Mouse (Mus musculus) hindbrain, embryonic 11.5 days (tissue): ENCODE data around the gene Prickle2. TPM values are rescaled to one million over a fixed set of nuclear protein-coding genes. Genes with fewer than 3 reads are reported as not detected.

Experiments used
- ATAC-seq: fragments of 200-750 bp; cut with Nextera tagmentation; 2 replicates; pipeline ENCODE4 v1.8.0; 2017; ENCODE audit warnings: mild to moderate bottlenecking, moderate TSS enrichment, moderate library complexity; ENCODE audit not compliant: low FRiP score
- DNase-seq: peaks from one replicate; pipeline ENCODE4 v3.0.0-alpha.2; 2015; ENCODE audit warnings: low spot score
- H3K27ac ChIP-seq: fragments of 300-500 bp; sonication (generic); 2 replicates; pipeline ENCODE4 v1.5.1; 2014; ENCODE audit warnings: mild to moderate bottlenecking, low read depth, low read length
- H3K27me3 ChIP-seq: fragments of 300-500 bp; sonication (generic); 2 replicates; pipeline ENCODE4 v1.6.1; 2014; ENCODE audit warnings: mild to moderate bottlenecking, low read length, moderate library complexity, mixed read lengths; ENCODE audit not compliant: control insufficient read depth, insufficient read depth
- H3K36me3 ChIP-seq: fragments of 300-500 bp; sonication (generic); 2 replicates; pipeline ENCODE4 v1.6.1; 2014; ENCODE audit warnings: mild to moderate bottlenecking, low read length, moderate library complexity, mixed read lengths; ENCODE audit not compliant: control insufficient read depth, insufficient read depth
- H3K4me1 ChIP-seq: fragments of 300-500 bp; sonication (generic); replicated peaks from 2 replicates; pipeline ENCODE4 v1.6.1; 2014; ENCODE audit warnings: low read length, mixed read lengths; ENCODE audit not compliant: control insufficient read depth, insufficient read depth
- H3K4me2 ChIP-seq: fragments of 300-500 bp; sonication (generic); replicated peaks from 2 replicates; pipeline ENCODE4 v1.6.1; 2014; ENCODE audit warnings: mild to moderate bottlenecking, low read depth, low read length
- H3K4me3 ChIP-seq: fragments of 300-500 bp; sonication (generic); 2 replicates; pipeline ENCODE4 v1.5.1; 2014; ENCODE audit warnings: low read depth, low read length
- H3K9ac ChIP-seq: fragments of 300-500 bp; sonication (generic); 2 replicates; pipeline ENCODE4 v1.6.1; 2014; ENCODE audit warnings: low read depth, low read length
- H3K9me3 ChIP-seq: fragments of 300-500 bp; sonication (generic); 2 replicates; pipeline ENCODE4 v1.6.1; 2016; ENCODE audit warnings: low read length; ENCODE audit not compliant: control insufficient read depth
- WGBS: fragments of 180-500 bp; shearing (Covaris S2); extraction: QIAGEN DNeasy Blood & Tissue Kit; methylation state at CpG from one replicate; pipeline ENCODE4 v1.1.7; 2014; 5-methylcytosine and 5-hydroxymethylcytosine counted together
- polyA plus RNA-seq: library from polyadenylated mRNA; unstranded; fragments of >200 nt; fragmentation: Nextera tagmentation; extraction: Ambion mirVana; gene quantifications from 2 replicates; pipeline ENCODE4 v1.2.1, GENCODE M21; 2014

Prickle2 gene
- polyA plus RNA-seq, 1 experiment from 2014 or later: 10.0 TPM

- 80% methylated on average over 5 of the region's 5 CpGs for WGBS
- no peaks in the 10 kb centered on the region for H3K9me3 ChIP-seq
- H3K4me2 ChIP-seq: no peak overlapping the region
- no peak for DNase-seq
- H3K27me3 ChIP-seq: no peaks in the 10 kb centered on the region
- no peaks in the 10 kb centered on the region for H3K36me3 ChIP-seq
- no peak overlapping the region for H3K4me3 ChIP-seq
- no peak overlapping the region for H3K27ac ChIP-seq
- ATAC-seq: no peak
- no peaks in the 10 kb centered on the region for H3K4me1 ChIP-seq
- H3K9ac ChIP-seq: no peak overlapping the region
These were observed 20.2 kb upstream of the Prickle2 start for GRCm38 (mm10) chr6:92726121-92726520.

GRCm38 (mm10) chr6:92724394-92724793, 18.4 kb upstream of the Prickle2 start:
- ATAC-seq (no peak), DNase-seq (no peak)
- Histone ChIP-seq H3K27me3 (no peaks in the 10 kb centered on the region), H3K27ac (no peak overlapping the region), H3K4me2 (no peak overlapping the region), H3K4me1 (no peaks in the 10 kb centered on the region), H3K36me3 (no peaks in the 10 kb centered on the region), H3K9me3 (no peaks in the 10 kb centered on the region), H3K4me3 (no peak overlapping the region), H3K9ac (no peak overlapping the region)
- WGBS: 56% methylated on average over 2 of the region's 2 CpGs

- no peak overlapping the region for H3K27ac ChIP-seq
- no peaks in the 10 kb centered on the region for H3K9me3 ChIP-seq
- ATAC-seq (no peak), DNase-seq (no peak)
- H3K36me3 ChIP-seq: no peaks in the 10 kb centered on the region
- no peak overlapping the region for H3K4me2 ChIP-seq
- no peak overlapping the region for H3K9ac ChIP-seq
- H3K27me3 ChIP-seq: no peaks in the 10 kb centered on the region
- no peak overlapping the region for H3K4me3 ChIP-seq
- H3K4me1 ChIP-seq: no peaks in the 10 kb centered on the region
- 48% methylated on average over 3 of the region's 3 CpGs for WGBS
These were observed 9.9 kb upstream of the Prickle2 start for GRCm38 (mm10) chr6:92715806-92716205.

- no peak overlapping the region for H3K27ac ChIP-seq
- WGBS: 92% methylated on average over 4 of the region's 4 CpGs
These were observed 8.8 kb upstream of the Prickle2 start for GRCm38 (mm10) chr6:92714748-92715147.

GRCm38 (mm10) chr6:92708137-92708536, 2.2 kb upstream of the Prickle2 start:
- DNase-seq (no peak), ATAC-seq (no peak)
- H3K27ac ChIP-seq: no peak overlapping the region
- no peaks in the 10 kb centered on the region for H3K27me3 ChIP-seq
- 0 out of 2 replicates have a peak, but pooled peaks cover 9% of the 10 kb centered on the region for H3K4me1 ChIP-seq
- no peak overlapping the region for H3K4me2 ChIP-seq
- no peak overlapping the region for H3K9ac ChIP-seq
- 69% methylated on average over 4 of the region's 4 CpGs for WGBS
- H3K9me3 ChIP-seq: no peaks in the 10 kb centered on the region
- H3K4me3 ChIP-seq: no peak overlapping the region
- no peaks in the 10 kb centered on the region for H3K36me3 ChIP-seq

More at GRCm38 (mm10) chr6:92714748-92715147, 8.8 kb upstream of the Prickle2 start:
- Histone ChIP-seq H3K27me3 (no peaks in the 10 kb centered on the region), H3K4me3 (no peak overlapping the region), H3K9ac (no peak overlapping the region), H3K4me2 (no peak overlapping the region), H3K9me3 (no peaks in the 10 kb centered on the region), H3K36me3 (no peaks in the 10 kb centered on the region), H3K4me1 (no peaks in the 10 kb centered on the region)
- no peak for DNase-seq
- no peak for ATAC-seq

- WGBS: 2% methylated on average over 38 of the region's 39 CpGs
- peak overlapping the region; percentile 94 for H3K4me2 ChIP-seq
- H3K27me3 ChIP-seq: no peaks in the 10 kb centered on the region
- H3K36me3 ChIP-seq: no peaks in the 10 kb centered on the region
- no peak overlapping the region; the same call in 1 of the 2 replicates for H3K27ac ChIP-seq
- peak overlapping the region; percentile 76 for H3K9ac ChIP-seq
- peak; percentile 61 for DNase-seq
- no peaks in the 10 kb centered on the region for H3K9me3 ChIP-seq
- H3K4me3 ChIP-seq: peak overlapping the region; percentile 71
- 0 out of 2 replicates have a peak, but pooled peaks cover 9% of the 10 kb centered on the region for H3K4me1 ChIP-seq
- peak; percentile 75 for ATAC-seq
These were observed 406 bp downstream of the Prickle2 start for GRCm38 (mm10) chr6:92705353-92706144.

- 26% methylated on average over 9 of the region's 9 CpGs for WGBS
- peak; percentile 43 for DNase-seq
- H3K9ac ChIP-seq: no peak overlapping the region
These were observed 1.1 kb downstream of the Prickle2 start for GRCm38 (mm10) chr6:92704810-92705209.

GRCm38 (mm10) chr6:92699491-92700209, 6.3 kb downstream of the Prickle2 start:
- H3K27ac ChIP-seq: no peak overlapping the region
- H3K27me3 ChIP-seq: no peaks in the 10 kb centered on the region
- ATAC-seq (no peak), DNase-seq (peak; percentile 45)
- no peak overlapping the region for H3K4me3 ChIP-seq
- 0 out of 2 replicates have a peak, but pooled peaks cover 5% of the 10 kb centered on the region for H3K4me1 ChIP-seq
- no peaks in the 10 kb centered on the region for H3K9me3 ChIP-seq
- H3K4me2 ChIP-seq: no peak overlapping the region
- no peak overlapping the region for H3K9ac ChIP-seq
- H3K36me3 ChIP-seq: no peaks in the 10 kb centered on the region
- WGBS: 18% methylated on average over 3 of the region's 3 CpGs

More at GRCm38 (mm10) chr6:92704810-92705209, 1.1 kb downstream of the Prickle2 start:
- no peak for ATAC-seq
- Histone ChIP-seq H3K4me3 (peak overlapping the region; percentile 71; the same call in 1 of the 2 replicates), H3K27ac (no peak overlapping the region), H3K9me3 (no peaks in the 10 kb centered on the region), H3K4me2 (peak overlapping the region; percentile 94), H3K36me3 (no peaks in the 10 kb centered on the region), H3K4me1 (0 out of 2 replicates have a peak, but pooled peaks cover 9% of the 10 kb centered on the region), H3K27me3 (no peaks in the 10 kb centered on the region)
